ENCODE assay signal across 9 mouse cellular contexts in the genomic region with DNA sequence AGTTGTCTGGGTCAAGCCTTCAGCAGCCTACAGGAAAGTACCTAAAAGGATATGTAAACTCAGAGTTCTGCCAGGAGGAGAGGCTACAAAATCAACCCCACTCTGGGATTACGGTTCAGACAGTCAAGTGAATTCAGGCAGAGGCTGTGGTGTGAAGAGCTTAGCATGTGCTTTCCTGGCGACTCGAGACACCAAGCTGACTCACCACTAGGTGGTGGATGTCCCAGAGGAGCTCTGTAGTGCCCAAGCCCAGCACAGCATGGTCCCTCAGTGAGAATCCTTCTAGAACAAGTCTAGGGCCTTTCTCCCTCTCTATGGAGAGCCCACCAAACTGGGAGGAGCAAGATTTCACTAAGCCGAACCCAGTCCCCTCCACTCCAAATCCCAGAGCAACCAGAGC. TPM values are rescaled to one million over a fixed set of nuclear protein-coding genes. Genes with fewer than 3 reads are reported as not detected.
DNase-seq lines count a peak whose midpoint lies in the region; ATAC-seq and TF ChIP-seq lines count a peak whose summit lies in the region.
"Had no signal": no experiment of that assay in that cellular context is flagged by ENCODE, and none has a peak within 500 bp of the region (broad histone marks: within the 10 kb centered on the region; RNA-seq: fewer than 3 reads in every experiment).

No protein-coding gene starts in this region.

- no peak overlapping the region for H3K4me3 ChIP-seq in heart, postnatal 0 days (ENCODE audit: low read depth, low read length)
- no peak overlapping the region for H3K4me3 ChIP-seq in heart, embryonic 11.5 days (ENCODE audit: low read depth, low read length)
- no peak overlapping the region for H3K4me3 ChIP-seq in ES-Bruce4 (ENCODE audit: low read depth, low read length)
- H3K4me3 ChIP-seq: megakaryocyte, embryonic 14.5 days had no signal

- 34% methylated on average over 4 of the region's 4 CpGs for WGBS in heart, postnatal 0 days
- WGBS in heart, embryonic 11.5 days (ENCODE audit: insufficient replicate concordance), result 36% methylated on average over 4 of the region's 4 CpGs

- peak; percentile 43 for TF ChIP-seq CTCF in heart, postnatal 0 days (IDR thresholded peaks at IDR 0.05; ENCODE audit: low read depth)
- peak; percentile 59 for TF ChIP-seq CTCF in ES-Bruce4 (IDR thresholded peaks at IDR 0.05; ENCODE audit: low read depth, low read length)

- no peaks in the 10 kb centered on the region for H3K9me3 ChIP-seq in heart, postnatal 0 days (replicated peaks; ENCODE audit: control insufficient read depth, low read length)
- no peaks in the 10 kb centered on the region for H3K9me3 ChIP-seq in heart, embryonic 11.5 days (replicated peaks; ENCODE audit: control insufficient read depth, low read length)
- H3K9me3 ChIP-seq in ES-Bruce4 (replicated peaks; ENCODE audit: control insufficient read depth, insufficient read depth, low read length, poor library complexity, severe bottlenecking), result no peaks in the 10 kb centered on the region
- H3K9me3 ChIP-seq: megakaryocyte, embryonic 14.5 days had no signal

- peak; percentile 13 for DNase-seq in heart, postnatal 0 days (ENCODE audit: low spot score)
- DNase-seq in 3T3-L1 (ENCODE audit: low read depth, low spot score), result peak; percentile 54
- peak; percentile 23 for DNase-seq in kidney, postnatal 14 days
- no peak for DNase-seq in c-Kit-positive CD71-positive TER-119-positive erythroid progenitor cells, embryonic 14.5 days (ENCODE audit: low spot score)
- no peak for DNase-seq in left cerebral cortex, postnatal 10 days (ENCODE audit: extremely low spot score in 1 of 2, low spot score in 2 of 2)
- no peak for DNase-seq in urinary bladder, postnatal 25 days (ENCODE audit: low spot score)

- H3K4me2 ChIP-seq in heart, postnatal 0 days (ENCODE audit: low read depth, low read length), result no peak overlapping the region
- no peak overlapping the region for H3K4me2 ChIP-seq in heart, embryonic 11.5 days

- TF ChIP-seq POLR2A in ES-Bruce4 (IDR thresholded peaks at IDR 0.05; ENCODE audit: insufficient read depth, low read length), result no peak

- intact Hi-C loops in left cerebral cortex, postnatal 10 days (cut with DNase I), result no loop called here

- ATAC-seq in heart, postnatal 0 days (ENCODE audit: insufficient read depth, low read depth), result no peak
- no peak for ATAC-seq in heart, embryonic 11.5 days (replicated peaks; ENCODE audit: insufficient number of reproducible peaks, low FRiP score, low TSS enrichment)

- no peak overlapping the region for H3K27ac ChIP-seq in heart, postnatal 0 days (ENCODE audit: low read depth)
- H3K27ac ChIP-seq in heart, embryonic 11.5 days (ENCODE audit: low read depth, low read length), result no peak overlapping the region
- H3K27ac ChIP-seq in ES-Bruce4 (ENCODE audit: insufficient read depth, low read length), result no peak overlapping the region

- no peak overlapping the region for H3K9ac ChIP-seq in heart, postnatal 0 days (replicated peaks; ENCODE audit: low read depth, low read length)
- H3K9ac ChIP-seq in heart, embryonic 11.5 days (ENCODE audit: low read depth, low read length), result no peak overlapping the region
- H3K9ac ChIP-seq in ES-Bruce4 (ENCODE audit: low read depth, poor library complexity, severe bottlenecking), result no peak overlapping the region

- no peaks in the 10 kb centered on the region for H3K36me3 ChIP-seq in heart, postnatal 0 days (replicated peaks; ENCODE audit: control insufficient read depth, insufficient read depth, low read length)
- no peaks in the 10 kb centered on the region for H3K36me3 ChIP-seq in heart, embryonic 11.5 days (ENCODE audit: control insufficient read depth, insufficient read depth, low read length)
- no peaks in the 10 kb centered on the region for H3K36me3 ChIP-seq in ES-Bruce4 (ENCODE audit: control insufficient read depth, insufficient read depth, low read length, poor library complexity, severe bottlenecking)

- no peaks in the 10 kb centered on the region for H3K27me3 ChIP-seq in heart, postnatal 0 days (ENCODE audit: control insufficient read depth, insufficient read depth, low read length)
- H3K27me3 ChIP-seq in heart, embryonic 11.5 days (ENCODE audit: control insufficient read depth, insufficient read depth, low read length), result no peaks in the 10 kb centered on the region
- H3K27me3 ChIP-seq in ES-Bruce4 (ENCODE audit: control insufficient read depth, insufficient read depth, low read length, poor library complexity, severe bottlenecking), result 0 out of 2 replicates have a peak, but pooled peaks cover 1% of the 10 kb centered on the region

- no peaks in the 10 kb centered on the region for H3K4me1 ChIP-seq in heart, postnatal 0 days (ENCODE audit: control insufficient read depth, insufficient read depth)
- H3K4me1 ChIP-seq in heart, embryonic 11.5 days (ENCODE audit: control insufficient read depth, insufficient read depth, low read length), result no peaks in the 10 kb centered on the region
- H3K4me1 ChIP-seq in ES-Bruce4 (ENCODE audit: control insufficient read depth, insufficient read depth, low read length), result no peaks in the 10 kb centered on the region
- H3K4me1 ChIP-seq: megakaryocyte, embryonic 14.5 days had no signal

- TF ChIP-seq EP300 in heart, postnatal 0 days (IDR thresholded peaks at IDR 0.05; ENCODE audit: low read depth), result no peak
- no peak for TF ChIP-seq EP300 in ES-Bruce4 (IDR thresholded peaks at IDR 0.05; ENCODE audit: insufficient read depth, low read depth, low read length)

RNA-seq across cellular contexts. Expression of a gene that starts 9.8 kb away (rescaled TPM):
- 5.5 TPM in 1 of 2 replicates, not detected in the other for total RNA-seq in heart, postnatal 0 days (2014; rRNA removed; ENCODE audit: low replicate concordance)
- polyA plus RNA-seq in heart, postnatal 0 days (2015; fragmentation: Nextera tagmentation; extraction: Ambion mirVana), result not detected in 2 replicates
- 0.07 TPM in 1 of 2 replicates, not detected in the other for polyA plus RNA-seq in heart, embryonic 11.5 days (2014; fragmentation: Nextera tagmentation; extraction: Ambion mirVana)
- polyA plus RNA-seq in ES-Bruce4 (2011; ENCODE audit: insufficient read depth, insufficient read length, low read depth, missing spikeins), result 0.35 and 0.69 TPM in 2 replicates
- 1 to 10 TPM; 4.1 to 5.1 TPM for total RNA-seq in left cerebral cortex, postnatal 10 days (2021)

Comparison
In these comparisons a context has a peak if more than half of its experiments do, and no peak if none do; other contexts are left out.
1. DNase-seq: peak in heart, postnatal 0 days (single experiment), 3T3-L1 (single experiment) and kidney, postnatal 14 days (single experiment); none in c-Kit-positive CD71-positive TER-119-positive erythroid progenitor cells, embryonic 14.5 days (single experiment), left cerebral cortex, postnatal 10 days (0 of 2) and urinary bladder, postnatal 25 days (single experiment).